Mouse (Mus musculus): ENCODE measurements around the gene Urb1. TPM values are rescaled to one million over a fixed set of nuclear protein-coding genes. Genes with fewer than 3 reads are reported as not detected.

Gene Urb1
- polyA plus RNA-seq, 1 experiment from 2014 or later: 15.6 TPM

DNA sequence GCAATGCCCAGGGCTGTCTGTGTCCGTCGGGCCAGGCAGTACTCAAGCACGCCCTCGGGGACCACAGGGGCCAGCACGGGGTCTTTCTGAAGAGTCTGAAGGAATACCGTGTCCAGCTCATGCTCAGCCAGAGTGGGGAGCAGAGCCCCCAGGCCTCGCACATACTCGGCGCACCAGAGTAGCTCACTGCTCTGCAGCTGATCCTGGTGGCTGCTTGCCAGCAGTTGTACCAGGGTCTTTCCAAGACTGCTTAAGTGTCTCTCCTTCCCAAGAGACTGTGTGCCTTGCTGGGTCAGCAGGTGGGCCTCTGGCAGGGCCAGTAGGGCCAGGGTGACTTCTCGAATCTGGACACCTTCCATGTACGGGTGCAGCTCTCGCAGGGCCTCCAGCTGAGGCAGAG, 36.0 kb downstream of the Urb1 start:
- H3K4me2 ChIP-seq (ENCODE audit: low read depth, low read length, severe bottlenecking): no peak overlapping the region
- H3K9me3 ChIP-seq (ENCODE audit: control insufficient read depth, low read length): no peaks in the 10 kb centered on the region
- DNase-seq (ENCODE audit: low spot score) (no peak), ATAC-seq (replicated peaks; ENCODE audit: low FRiP score) (no peak)
- H3K4me1 ChIP-seq (replicated peaks; ENCODE audit: control insufficient read depth, insufficient read depth, low read length): no peaks in the 10 kb centered on the region
- 94% methylated on average over 12 of the region's 12 CpGs for WGBS
- no peak overlapping the region for H3K27ac ChIP-seq (ENCODE audit: low read depth, low read length)
- H3K9ac ChIP-seq (ENCODE audit: low read length): no peak overlapping the region
- no peak overlapping the region for H3K4me3 ChIP-seq (ENCODE audit: low read depth, low read length)
- peaks cover under 1% of the 10 kb centered on the region for H3K36me3 ChIP-seq (ENCODE audit: control insufficient read depth, insufficient read depth, low read length)
- H3K27me3 ChIP-seq (ENCODE audit: control insufficient read depth, insufficient read depth, low read length): no peaks in the 10 kb centered on the region

DNA sequence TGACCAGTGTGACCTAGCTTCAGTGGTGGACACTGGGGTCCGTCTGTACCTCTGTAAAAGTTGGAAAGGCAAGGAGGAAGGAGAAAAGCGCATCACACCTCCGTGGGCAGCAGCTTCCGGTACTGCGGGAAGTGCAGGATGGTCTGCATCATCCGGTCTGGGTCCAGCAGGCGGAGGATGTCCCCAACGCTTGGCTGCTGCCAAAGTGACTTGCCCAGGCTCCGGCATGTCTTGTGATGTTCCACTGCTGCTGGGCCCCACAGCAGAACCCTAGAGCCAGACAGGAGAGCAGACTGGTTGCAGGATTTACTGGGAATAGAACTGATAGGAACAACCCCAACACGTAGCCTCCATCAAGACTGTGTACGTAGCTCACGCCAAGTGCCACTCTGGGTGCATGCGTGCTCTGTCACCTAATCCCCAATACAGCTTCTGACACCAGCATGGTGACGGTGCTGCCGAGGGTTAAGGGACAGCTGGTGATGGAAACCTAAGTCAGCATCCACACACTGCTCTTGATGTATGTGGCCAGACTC, 43.2 kb downstream of the Urb1 start:
- Histone ChIP-seq H3K9me3 (ENCODE audit: control insufficient read depth, low read length) (no peaks in the 10 kb centered on the region), H3K9ac (ENCODE audit: low read length) (no peak overlapping the region), H3K4me2 (ENCODE audit: low read depth, low read length, severe bottlenecking) (no peak overlapping the region), H3K27me3 (ENCODE audit: control insufficient read depth, insufficient read depth, low read length) (no peaks in the 10 kb centered on the region), H3K36me3 (ENCODE audit: control insufficient read depth, insufficient read depth, low read length) (peaks cover 6% of the 10 kb centered on the region), H3K4me3 (ENCODE audit: low read depth, low read length) (no peak overlapping the region), H3K4me1 (replicated peaks; ENCODE audit: control insufficient read depth, insufficient read depth, low read length) (no peaks in the 10 kb centered on the region), H3K27ac (ENCODE audit: low read depth, low read length) (no peak overlapping the region)
- 95% methylated on average over 15 of the region's 15 CpGs for WGBS
- ATAC-seq (replicated peaks; ENCODE audit: low FRiP score) (no peak), DNase-seq (ENCODE audit: low spot score) (no peak)

DNA sequence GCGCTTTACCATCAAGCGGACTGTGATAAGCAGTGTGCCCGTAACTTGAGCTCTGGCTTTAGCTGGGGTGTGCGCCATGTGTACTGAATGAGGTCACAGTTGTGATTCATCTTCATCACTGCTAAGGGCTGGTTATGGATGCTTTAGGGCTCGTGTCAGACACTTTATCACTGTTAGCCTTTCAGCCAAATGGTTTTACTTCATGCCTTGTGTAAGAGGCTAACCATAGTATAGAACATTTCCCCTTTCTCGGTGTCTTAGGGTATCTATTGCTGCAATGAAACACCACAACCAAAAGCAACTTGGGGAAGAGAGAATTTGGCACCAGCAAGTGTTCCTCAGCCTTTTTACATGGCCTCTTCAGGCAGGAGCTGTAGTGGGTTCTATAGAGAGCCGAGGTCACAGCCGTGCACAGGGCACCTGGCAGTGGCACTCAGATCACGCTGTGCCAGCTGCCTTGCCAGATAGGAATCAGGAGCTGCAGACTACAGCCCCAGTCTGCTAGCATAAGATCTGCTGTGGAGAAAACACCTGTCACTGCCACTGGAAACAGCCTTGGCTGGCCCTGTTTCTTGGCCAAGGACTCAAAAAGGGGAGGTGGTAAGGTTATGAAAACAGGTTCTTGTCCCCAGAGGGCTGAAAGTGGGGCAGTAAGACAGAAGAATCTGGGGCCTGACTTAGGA, 44.9 kb downstream of the Urb1 start:
- no peaks in the 10 kb centered on the region for H3K4me1 ChIP-seq (replicated peaks; ENCODE audit: control insufficient read depth, insufficient read depth, low read length)
- H3K27me3 ChIP-seq (ENCODE audit: control insufficient read depth, insufficient read depth, low read length): no peaks in the 10 kb centered on the region
- no peak overlapping the region for H3K27ac ChIP-seq (ENCODE audit: low read depth, low read length)
- no peak overlapping the region for H3K4me2 ChIP-seq (ENCODE audit: low read depth, low read length, severe bottlenecking)
- 91% methylated on average over 9 of the region's 9 CpGs for WGBS
- no peak overlapping the region for H3K4me3 ChIP-seq (ENCODE audit: low read depth, low read length)
- DNase-seq (ENCODE audit: low spot score) (no peak), ATAC-seq (replicated peaks; ENCODE audit: low FRiP score) (no peak)
- no peaks in the 10 kb centered on the region for H3K9me3 ChIP-seq (ENCODE audit: control insufficient read depth, low read length)
- H3K9ac ChIP-seq (ENCODE audit: low read length): no peak overlapping the region
- peaks cover 6% of the 10 kb centered on the region for H3K36me3 ChIP-seq (ENCODE audit: control insufficient read depth, insufficient read depth, low read length)

DNA sequence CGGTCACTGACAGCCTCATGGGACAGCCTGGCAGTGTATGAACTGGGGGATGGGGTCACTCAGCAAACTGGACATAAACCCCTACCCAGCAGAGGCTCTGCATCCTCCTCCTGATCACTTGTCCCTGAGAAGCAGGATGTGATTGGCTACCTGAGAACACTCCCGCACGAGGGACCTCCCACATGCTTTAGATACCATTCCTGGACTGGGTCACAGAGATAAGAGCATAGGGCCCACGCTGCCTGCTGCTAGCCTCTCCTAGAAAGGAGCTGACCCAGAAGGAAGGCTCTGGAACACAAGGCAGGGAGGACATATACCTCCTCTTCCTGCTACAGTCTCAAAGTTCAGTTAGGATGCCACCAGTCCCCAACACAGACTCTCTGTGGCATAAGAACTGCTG, 49.7 kb downstream of the Urb1 start:
- no peak for DNase-seq (ENCODE audit: low spot score)
- no peak for ATAC-seq (replicated peaks; ENCODE audit: low FRiP score)
- no peak overlapping the region for H3K27ac ChIP-seq (ENCODE audit: low read depth, low read length)
- 86% methylated on average over 4 of the region's 4 CpGs for WGBS
- H3K36me3 ChIP-seq (ENCODE audit: control insufficient read depth, insufficient read depth, low read length): no peaks in the 10 kb centered on the region; the same call in 1 of the 2 replicates
- no peak overlapping the region for H3K9ac ChIP-seq (ENCODE audit: low read length)
- H3K4me1 ChIP-seq (replicated peaks; ENCODE audit: control insufficient read depth, insufficient read depth, low read length): no peaks in the 10 kb centered on the region
- no peak overlapping the region for H3K4me3 ChIP-seq (ENCODE audit: low read depth, low read length)
- H3K9me3 ChIP-seq (ENCODE audit: control insufficient read depth, low read length): no peaks in the 10 kb centered on the region
- H3K27me3 ChIP-seq (ENCODE audit: control insufficient read depth, insufficient read depth, low read length): no peaks in the 10 kb centered on the region
- no peak overlapping the region for H3K4me2 ChIP-seq (ENCODE audit: low read depth, low read length, severe bottlenecking)

DNA sequence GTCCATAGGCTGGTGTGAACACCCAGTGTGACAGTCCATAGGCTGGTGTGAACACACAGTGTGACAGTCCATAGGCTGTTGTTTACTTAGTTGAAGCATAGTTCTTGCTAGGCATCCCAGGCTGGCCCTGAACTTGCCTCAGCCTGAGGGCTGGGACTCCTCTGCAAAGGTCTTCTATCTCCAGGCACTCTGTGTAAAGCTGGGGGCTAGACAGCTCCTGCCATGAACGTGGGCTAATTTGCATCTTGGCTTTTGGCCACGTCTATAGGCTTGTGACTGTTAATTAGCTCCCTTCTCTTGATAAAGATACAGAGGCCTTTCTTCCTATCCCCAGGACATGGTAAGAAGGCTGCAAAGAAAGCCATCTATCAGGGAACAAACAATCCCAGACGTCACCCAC, 50.9 kb downstream of the Urb1 start:
- DNase-seq (ENCODE audit: low spot score): no peak
- ATAC-seq (replicated peaks; ENCODE audit: low FRiP score): no peak
- WGBS: 60% methylated on average over 3 of the region's 3 CpGs
- Histone ChIP-seq H3K9ac (ENCODE audit: low read length) (no peak overlapping the region), H3K9me3 (ENCODE audit: control insufficient read depth, low read length) (no peaks in the 10 kb centered on the region), H3K4me2 (ENCODE audit: low read depth, low read length, severe bottlenecking) (no peak overlapping the region), H3K36me3 (ENCODE audit: control insufficient read depth, insufficient read depth, low read length) (no peaks in the 10 kb centered on the region; the same call in 1 of the 2 replicates), H3K27ac (ENCODE audit: low read depth, low read length) (no peak overlapping the region), H3K4me1 (replicated peaks; ENCODE audit: control insufficient read depth, insufficient read depth, low read length) (no peaks in the 10 kb centered on the region), H3K4me3 (ENCODE audit: low read depth, low read length) (no peak overlapping the region), H3K27me3 (ENCODE audit: control insufficient read depth, insufficient read depth, low read length) (no peaks in the 10 kb centered on the region)

DNA sequence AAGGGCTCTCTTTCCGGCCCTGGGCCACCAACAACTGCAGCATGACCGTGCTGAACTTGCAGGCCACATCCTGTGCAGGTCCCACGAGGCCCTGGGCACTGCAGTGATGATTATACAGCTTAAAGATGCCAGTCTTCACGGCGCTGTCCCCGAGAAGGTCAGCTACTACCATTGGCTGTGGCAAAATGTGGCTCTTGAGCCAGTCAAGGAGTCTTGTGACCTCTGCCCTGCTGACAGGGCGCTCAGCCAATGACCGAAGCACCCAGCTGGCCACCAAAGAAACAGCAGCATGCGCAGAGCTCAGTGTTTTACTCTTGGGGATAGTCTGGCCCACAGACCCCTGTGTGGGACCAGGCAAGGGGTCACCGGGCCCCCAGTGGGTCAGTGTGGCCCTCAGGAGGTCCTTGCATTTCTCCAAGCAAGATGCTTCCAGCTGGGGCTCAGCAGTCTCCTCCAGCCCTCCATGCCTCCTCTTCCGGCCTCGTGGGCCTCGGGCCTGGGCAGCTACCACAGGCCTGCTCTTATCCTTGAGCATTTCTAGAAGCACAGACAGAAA, 56.7 kb downstream of the Urb1 start:
- no peak overlapping the region for H3K4me3 ChIP-seq (ENCODE audit: low read depth, low read length)
- no peak overlapping the region for H3K9ac ChIP-seq (ENCODE audit: low read length)
- H3K9me3 ChIP-seq (ENCODE audit: control insufficient read depth, low read length): no peaks in the 10 kb centered on the region
- H3K4me1 ChIP-seq (replicated peaks; ENCODE audit: control insufficient read depth, insufficient read depth, low read length): no peaks in the 10 kb centered on the region
- ATAC-seq (replicated peaks; ENCODE audit: low FRiP score) (no peak), DNase-seq (ENCODE audit: low spot score) (no peak)
- no peak overlapping the region for H3K4me2 ChIP-seq (ENCODE audit: low read depth, low read length, severe bottlenecking)
- WGBS: 95% methylated on average over 13 of the region's 13 CpGs
- H3K36me3 ChIP-seq (ENCODE audit: control insufficient read depth, insufficient read depth, low read length): no peaks in the 10 kb centered on the region; the same call in 1 of the 2 replicates
- no peak overlapping the region for H3K27ac ChIP-seq (ENCODE audit: low read depth, low read length)
- no peaks in the 10 kb centered on the region for H3K27me3 ChIP-seq (ENCODE audit: control insufficient read depth, insufficient read depth, low read length)

DNA sequence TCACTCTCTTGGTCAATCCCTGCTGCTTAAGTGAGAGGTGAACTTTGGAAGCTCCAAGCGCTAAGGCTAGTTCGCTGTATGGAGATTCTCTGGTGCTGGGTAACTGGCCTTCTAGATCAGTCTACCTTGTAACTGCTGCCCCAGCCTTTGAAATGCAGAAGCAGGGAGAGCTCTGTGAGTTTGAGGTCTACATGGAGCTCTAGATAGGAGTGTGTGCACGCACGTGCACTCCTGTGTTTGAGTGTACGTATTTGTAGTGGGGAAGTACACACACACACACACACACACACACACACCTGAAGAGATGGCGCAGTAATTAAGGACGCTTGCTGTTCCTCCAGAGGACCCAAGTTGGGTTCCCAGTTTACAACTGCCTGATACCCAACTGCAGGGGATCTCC, 62.0 kb downstream of the Urb1 start:
- Histone ChIP-seq H3K27ac (ENCODE audit: low read depth, low read length) (no peak overlapping the region), H3K27me3 (ENCODE audit: control insufficient read depth, insufficient read depth, low read length) (no peaks in the 10 kb centered on the region), H3K4me3 (ENCODE audit: low read depth, low read length) (no peak overlapping the region), H3K36me3 (ENCODE audit: control insufficient read depth, insufficient read depth, low read length) (no peaks in the 10 kb centered on the region; the same call in 1 of the 2 replicates), H3K4me1 (replicated peaks; ENCODE audit: control insufficient read depth, insufficient read depth, low read length) (no peaks in the 10 kb centered on the region), H3K9ac (ENCODE audit: low read length) (no peak overlapping the region), H3K9me3 (ENCODE audit: control insufficient read depth, low read length) (no peaks in the 10 kb centered on the region), H3K4me2 (ENCODE audit: low read depth, low read length, severe bottlenecking) (no peak overlapping the region)
- 97% methylated on average over 7 of the region's 7 CpGs for WGBS
- no peak for ATAC-seq (replicated peaks; ENCODE audit: low FRiP score)
- DNase-seq (ENCODE audit: low spot score): no peak

DNA sequence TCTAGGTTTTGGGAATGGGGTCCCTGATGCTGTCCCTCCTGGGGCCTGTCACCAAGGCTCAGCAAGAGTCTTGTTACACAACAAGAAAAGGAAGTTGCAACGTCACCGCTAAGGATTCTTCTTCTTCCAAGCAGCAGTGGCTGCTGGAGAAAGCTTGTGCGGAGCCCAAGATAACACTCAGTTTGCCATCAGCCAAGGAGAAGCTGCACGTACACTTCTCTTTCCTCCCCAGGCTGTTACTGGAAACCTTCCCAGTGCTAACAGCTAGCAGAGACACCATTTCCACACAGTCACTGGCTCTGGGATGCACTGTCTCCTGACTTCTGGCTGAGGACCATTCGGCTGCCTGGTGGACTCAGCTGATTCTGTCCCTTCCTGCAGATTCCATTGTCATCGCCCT, 63.1 kb downstream of the Urb1 start:
- no peak overlapping the region for H3K4me3 ChIP-seq (ENCODE audit: low read depth, low read length)
- no peaks in the 10 kb centered on the region for H3K4me1 ChIP-seq (replicated peaks; ENCODE audit: control insufficient read depth, insufficient read depth, low read length)
- ATAC-seq (replicated peaks; ENCODE audit: low FRiP score) (no peak), DNase-seq (ENCODE audit: low spot score) (no peak)
- WGBS: 91% methylated on average over 6 of the region's 6 CpGs
- no peaks in the 10 kb centered on the region for H3K9me3 ChIP-seq (ENCODE audit: control insufficient read depth, low read length)
- no peak overlapping the region for H3K27ac ChIP-seq (ENCODE audit: low read depth, low read length)
- H3K27me3 ChIP-seq (ENCODE audit: control insufficient read depth, insufficient read depth, low read length): no peaks in the 10 kb centered on the region
- no peak overlapping the region for H3K9ac ChIP-seq (ENCODE audit: low read length)
- no peaks in the 10 kb centered on the region; the same call in 1 of the 2 replicates for H3K36me3 ChIP-seq (ENCODE audit: control insufficient read depth, insufficient read depth, low read length)
- no peak overlapping the region for H3K4me2 ChIP-seq (ENCODE audit: low read depth, low read length, severe bottlenecking)

Measured in forebrain, embryonic 11.5 days (tissue).